Mouse (Mus musculus) limb, embryonic 14.5 days (tissue): ENCODE data around the gene Ndufb3. TPM values are rescaled to one million over a fixed set of nuclear protein-coding genes. Genes with fewer than 3 reads are reported as not detected.
A peak's percentile ranks its signal among the peaks of the same experiment; 100 is the strongest.
"Not testable (repeated sequence)": the region's sequence is repeated elsewhere in the genome, so short reads cannot be mapped to it uniquely, and the experiment has no call there.

Experiments used
- ATAC-seq: fragments of 200-750 bp; cut with Nextera tagmentation; 2 replicates; pipeline ENCODE4 v1.8.0; 2017; ENCODE audit warnings: low read depth, moderate number of reproducible peaks, moderate TSS enrichment; ENCODE audit not compliant: low FRiP score
- DNase-seq: peaks from one replicate; pipeline ENCODE4 v3.0.0-alpha.2; 2015; ENCODE audit warnings: low spot score
- H3K27ac ChIP-seq: fragments of 300-500 bp; sonication (generic); replicated peaks from 2 replicates; pipeline ENCODE4 v1.5.1; 2014; ENCODE audit warnings: low read depth, mild to moderate bottlenecking, low read length, moderate library complexity, mixed read lengths
- H3K27me3 ChIP-seq: fragments of 300-500 bp; sonication (generic); 2 replicates; pipeline ENCODE4 v1.6.1; 2014; ENCODE audit warnings: low read length, mixed read lengths; ENCODE audit not compliant: control insufficient read depth, insufficient read depth
- H3K36me3 ChIP-seq: fragments of 300-500 bp; sonication (generic); 2 replicates; pipeline ENCODE4 v1.6.1; 2014; ENCODE audit warnings: mild to moderate bottlenecking, low read length, moderate library complexity, mixed read lengths; ENCODE audit not compliant: control insufficient read depth, insufficient read depth
- H3K4me1 ChIP-seq: fragments of 300-500 bp; sonication (generic); 2 replicates; pipeline ENCODE4 v1.6.1; 2014; ENCODE audit warnings: antibody characterized with exemption, low read length, mixed read lengths; ENCODE audit not compliant: control insufficient read depth, insufficient read depth
- H3K4me2 ChIP-seq: fragments of 300-500 bp; sonication (generic); replicated peaks from 2 replicates; pipeline ENCODE4 v1.6.1; 2014; ENCODE audit warnings: low read depth, mild to moderate bottlenecking, low read length, moderate library complexity; ENCODE audit not compliant: severe bottlenecking
- H3K4me3 ChIP-seq: fragments of 300-500 bp; sonication (generic); replicated peaks from 2 replicates; pipeline ENCODE4 v1.5.1; 2014; ENCODE audit warnings: low read length
- H3K9ac ChIP-seq: fragments of 300-500 bp; sonication (generic); 2 replicates; pipeline ENCODE4 v1.6.1; 2014; ENCODE audit warnings: mild to moderate bottlenecking, low read depth, low read length, moderate library complexity; ENCODE audit not compliant: severe bottlenecking
- H3K9me3 ChIP-seq: fragments of 300-500 bp; sonication (generic); 2 replicates; pipeline ENCODE4 v1.6.1; 2016; ENCODE audit warnings: low read length; ENCODE audit not compliant: control insufficient read depth
- POLR2A ChIP-seq: fragments of 200-500 bp; IDR thresholded peaks from 2 replicates; pipeline ENCODE4 v1.8.0; 2012; ENCODE audit warnings: inconsistent platforms, mild to moderate bottlenecking, moderate library complexity, borderline replicate concordance; ENCODE audit not compliant: insufficient read depth, insufficient read length; ENCODE audit errors: extremely low read depth
- WGBS: fragments of 180-500 bp; shearing (Covaris S2); extraction: QIAGEN DNeasy Blood & Tissue Kit; methylation state at CpG from one replicate; pipeline ENCODE4 v1.1.7; 2014; 5-methylcytosine and 5-hydroxymethylcytosine counted together
- polyA plus RNA-seq, 2 experiments: library from polyadenylated mRNA; depleted of rRNA in 1 of 2; stranded (reverse) in 1 of 2; unstranded in 1 of 2; fragments of >200 nt; fragmentation: Nextera tagmentation in 1 of 2; extraction: Ambion mirVana in 1 of 2; gene quantifications; 2 replicates each; pipeline versions ENCODE4 v1.2.1 to v1.2.3; 2012 to 2014

Ndufb3 gene
- polyA plus RNA-seq (2012; rRNA removed) (97.4 and 136 TPM in 2 replicates), polyA plus RNA-seq (2014; fragmentation: Nextera tagmentation; extraction: Ambion mirVana) (149 and 164 TPM in 2 replicates)

- WGBS, result under 1% methylated on average over 41 of the region's 41 CpGs
- ATAC-seq, result peak; percentile 98
- peak; percentile 57; the same call in 1 of the 2 replicates for TF ChIP-seq POLR2A
- H3K27me3 ChIP-seq, result no peaks in the 10 kb centered on the region
- peak within 1 kb of the TSS; percentile 82 for H3K4me2 ChIP-seq
- peak; percentile 93 for DNase-seq
- peaks cover 13% of the 10 kb centered on the region for H3K4me1 ChIP-seq
- peak within 1 kb of the TSS; percentile 78 for H3K4me3 ChIP-seq
- peak within 1 kb of the TSS; percentile 71 for H3K27ac ChIP-seq
- peak within 1 kb of the TSS; percentile 77 for H3K9ac ChIP-seq
- H3K9me3 ChIP-seq, result no peaks in the 10 kb centered on the region
- 0 out of 2 replicates have a peak, but pooled peaks cover 5% of the 10 kb centered on the region for H3K36me3 ChIP-seq
These were observed at the start of gene Ndufb3, which contains the start of gene Fam126b for GRCm38 (mm10) chr1:58586171-58586997. Gene Ndufb3 (plus strand): TSS chr1:58586384. Gene Fam126b (minus strand): TSS chr1:58586323.

- DNase-seq (no peak), ATAC-seq (no peak)
- Histone ChIP-seq H3K4me2 (no peak overlapping the region), H3K9me3 (no peaks in the 10 kb centered on the region), H3K27ac (no peak overlapping the region), H3K9ac (no peak overlapping the region), H3K27me3 (no peaks in the 10 kb centered on the region), H3K4me3 (no peak overlapping the region), H3K4me1 (no peaks in the 10 kb centered on the region), H3K36me3 (peaks cover 56% of the 10 kb centered on the region)
- 86% methylated on average over 1 of the region's 1 CpGs for WGBS
- TF ChIP-seq POLR2A, result no peak
These were observed 44.8 kb upstream of the Ndufb3 start for GRCm38 (mm10) chr1:58541386-58541785.

- H3K27ac ChIP-seq, H3K9ac ChIP-seq, H3K9me3 ChIP-seq, H3K27me3 ChIP-seq, H3K4me2 ChIP-seq, H3K4me3 ChIP-seq, ATAC-seq, H3K4me1 ChIP-seq, DNase-seq: not testable (repeated sequence)
- peaks cover 17% of the 10 kb centered on the region for H3K36me3 ChIP-seq
- WGBS, result 90% methylated on average over 5 of the region's 6 CpGs
These were observed 25.8 kb upstream of the Ndufb3 start for GRCm38 (mm10) chr1:58560370-58560769.

- H3K36me3 ChIP-seq, result peaks cover 12% of the 10 kb centered on the region
- no peak overlapping the region for H3K4me3 ChIP-seq
- no peak overlapping the region for H3K9ac ChIP-seq
- no peak overlapping the region for H3K4me2 ChIP-seq
- WGBS, result 88% methylated on average over 1 of the region's 1 CpGs
- ATAC-seq (no peak), DNase-seq (no peak)
- H3K9me3 ChIP-seq, result no peaks in the 10 kb centered on the region
- no peaks in the 10 kb centered on the region for H3K4me1 ChIP-seq
- no peak overlapping the region for H3K27ac ChIP-seq
- no peaks in the 10 kb centered on the region for H3K27me3 ChIP-seq
- no peak for TF ChIP-seq POLR2A
These were observed 23.7 kb upstream of the Ndufb3 start for GRCm38 (mm10) chr1:58562455-58562854.

GRCm38 (mm10) chr1:58564981-58565380 lies 21.2 kb upstream of the Ndufb3 start:
- peaks cover 9% of the 10 kb centered on the region for H3K36me3 ChIP-seq
- no peak for DNase-seq
- H3K4me1 ChIP-seq, result no peaks in the 10 kb centered on the region
- H3K27ac ChIP-seq, result no peak overlapping the region
- H3K9me3 ChIP-seq, result no peaks in the 10 kb centered on the region
- TF ChIP-seq POLR2A, result no peak
- no peak overlapping the region for H3K4me2 ChIP-seq
- H3K4me3 ChIP-seq, result no peak overlapping the region
- no peaks in the 10 kb centered on the region for H3K27me3 ChIP-seq
- no peak overlapping the region for H3K9ac ChIP-seq
- ATAC-seq, result no peak
- 87% methylated on average over 5 of the region's 5 CpGs for WGBS
